Mouse (Mus musculus): Measurements from ENCODE around the gene Clec2l.

Clec2l gene

GRCm38 (mm10) chr6:38671270-38671669, 8.4 kb downstream of the Clec2l start:
- no peak for DNase-seq

GRCm38 (mm10) chr6:38672011-38672410, 9.1 kb downstream of the Clec2l start:
- DNase-seq: no peak

- no peak for DNase-seq
These were observed 13.3 kb downstream of the Clec2l start for GRCm38 (mm10) chr6:38676217-38676616.

GRCm38 (mm10) chr6:38676723-38677122, 13.9 kb downstream of the Clec2l start:
- no peak for DNase-seq

GRCm38 (mm10) chr6:38677629-38678028, 14.8 kb downstream of the Clec2l start:
- DNase-seq: no peak

- no peak for DNase-seq
These were observed 19.7 kb downstream of the Clec2l start for GRCm38 (mm10) chr6:38682532-38682931.

GRCm38 (mm10) chr6:38687216-38687615, 24.3 kb downstream of the Clec2l start:
- DNase-seq: no peak

GRCm38 (mm10) chr6:38688841-38689240, 26.0 kb downstream of the Clec2l start:
- DNase-seq: no peak

GRCm38 (mm10) chr6:38690615-38691014, 27.7 kb downstream of the Clec2l start:
- DNase-seq: no peak

- no peak for DNase-seq
These were observed 28.2 kb downstream of the Clec2l start for GRCm38 (mm10) chr6:38691052-38691451.

GRCm38 (mm10) chr6:38692556-38692955, 29.7 kb downstream of the Clec2l start:
- no peak for DNase-seq

GRCm38 (mm10) chr6:38695380-38696054, 32.6 kb downstream of the Clec2l start:
- peak in 1 of 2 experiments; percentile 18 for DNase-seq

GRCm38 (mm10) chr6:38696570-38696969, 33.7 kb downstream of the Clec2l start:
- DNase-seq: no peak

GRCm38 (mm10) chr6:38698233-38698889, 35.5 kb downstream of the Clec2l start:
- no peak for DNase-seq

GRCm38 (mm10) chr6:38701421-38701820, 38.6 kb downstream of the Clec2l start:
- DNase-seq: no peak

- DNase-seq: no peak
These were observed 40.0 kb downstream of the Clec2l start for GRCm38 (mm10) chr6:38702810-38703399.

- no peak for DNase-seq
These were observed 40.7 kb downstream of the Clec2l start for GRCm38 (mm10) chr6:38703526-38703925.

- DNase-seq: no peak
These were observed 41.6 kb downstream of the Clec2l start for GRCm38 (mm10) chr6:38704264-38704984.

GRCm38 (mm10) chr6:38710449-38710848, 47.6 kb downstream of the Clec2l start:
- no peak for DNase-seq

- no peak for DNase-seq
These were observed 51.4 kb downstream of the Clec2l start for GRCm38 (mm10) chr6:38713957-38714898.

GRCm38 (mm10) chr6:38715881-38716280, 53.0 kb downstream of the Clec2l start:
- DNase-seq: no peak

GRCm38 (mm10) chr6:38718625-38719024, 55.8 kb downstream of the Clec2l start:
- DNase-seq: no peak
